Mouse (Mus musculus): Measurements from ENCODE around the gene Vps9d1.

- no peak for TF ChIP-seq EP300 (IDR thresholded peaks at IDR 0.05; ENCODE audit: low read depth)
- TF ChIP-seq CTCF (IDR thresholded peaks at IDR 0.05; ENCODE audit: low read depth) = no peak
Measured at GRCm38 (mm10) chr8:123193771-123194170, 60.4 kb downstream of the Vps9d1 start.
